Mouse (Mus musculus): ENCODE results near the gene Zc3hc1.

GRCm38 (mm10) chr6:30355701-30356100 is 35.1 kb downstream of the Zc3hc1 start:
- no peak for TF ChIP-seq CTCF (IDR thresholded peaks at IDR 0.05; ENCODE audit: low read depth)
- TF ChIP-seq EP300 (IDR thresholded peaks at IDR 0.05; ENCODE audit: low read depth): no peak
